Mouse (Mus musculus) myocyte (in vitro differentiated cells): ENCODE measurements around the gene 1700025G04Rik.

Source experiments
- CEBPB ChIP-seq: IDR thresholded peaks from 2 replicates; pipeline ENCODE4 v1.6.1; 2011; ENCODE audit warnings: mild to moderate bottlenecking, moderate library complexity; ENCODE audit not compliant: poor library complexity, insufficient read depth, severe bottlenecking
- MAX ChIP-seq: IDR thresholded peaks from one replicate; pipeline ENCODE4 v1.6.1; 2011; ENCODE audit warnings: low read depth, mild to moderate bottlenecking, control low read depth
- POLR2A ChIP-seq: IDR thresholded peaks from one replicate; pipeline ENCODE4 v1.6.1; 2011; ENCODE audit warnings: low read depth, mild to moderate bottlenecking, control low read depth, moderate library complexity; ENCODE audit not compliant: insufficient read length

- no peak for TF ChIP-seq POLR2A
- no peak for TF ChIP-seq MAX
- TF ChIP-seq CEBPB, result no peak
These were observed 142.4 kb downstream of the 1700025G04Rik start for GRCm38 (mm10) chr1:151947571-151947970.
